Mouse (Mus musculus) embryonic facial prominence, embryonic 15.5 days (tissue): ENCODE measurements at regions not wholly inside any gene's neighbourhood (a gene's known extent, or its start where the extent isn't known, plus 50 kb on each side); places are given as distances from the start of the nearest gene placed in this dataset.

Experiments used
- ATAC-seq: fragments of 200-750 bp; cut with Nextera tagmentation; 2 replicates; pipeline ENCODE4 v1.8.0; 2017; ENCODE audit warnings: low read depth, moderate TSS enrichment; ENCODE audit not compliant: insufficient number of reproducible peaks, low FRiP score, low TSS enrichment
- H3K27ac ChIP-seq: fragments of 300-500 bp; sonication (generic); replicated peaks from 2 replicates; pipeline ENCODE4 v1.5.1; 2015; ENCODE audit warnings: mild to moderate bottlenecking, inconsistent platforms
- H3K27me3 ChIP-seq: fragments of 300-500 bp; sonication (generic); 2 replicates; pipeline ENCODE4 v1.6.1; 2015; ENCODE audit warnings: inconsistent platforms
- H3K36me3 ChIP-seq: fragments of 300-500 bp; sonication (generic); 2 replicates; pipeline ENCODE4 v1.6.1; 2015; ENCODE audit warnings: mild to moderate bottlenecking, inconsistent platforms
- H3K4me1 ChIP-seq: fragments of 300-500 bp; sonication (generic); 2 replicates; pipeline ENCODE4 v1.6.1; 2015; ENCODE audit warnings: inconsistent platforms
- H3K4me2 ChIP-seq: fragments of 300-500 bp; sonication (generic); replicated peaks from 2 replicates; pipeline ENCODE4 v1.6.1; 2015; ENCODE audit warnings: mild to moderate bottlenecking, inconsistent platforms
- H3K4me3 ChIP-seq: fragments of 300-500 bp; sonication (generic); replicated peaks from 2 replicates; pipeline ENCODE4 v1.5.1; 2015; ENCODE audit warnings: mild to moderate bottlenecking, inconsistent platforms
- H3K9ac ChIP-seq: fragments of 300-500 bp; sonication (generic); 2 replicates; pipeline ENCODE4 v1.6.1; 2015; ENCODE audit warnings: inconsistent platforms
- H3K9me3 ChIP-seq: fragments of 300-500 bp; sonication (generic); replicated peaks from 2 replicates; pipeline ENCODE4 v1.6.1; 2016; ENCODE audit warnings: inconsistent platforms
- WGBS: fragments of 180-500 bp; shearing (Covaris S2); methylation state at CpG from one replicate; pipeline ENCODE4 v1.1.7; 2015; 5-methylcytosine and 5-hydroxymethylcytosine counted together

- H3K36me3 ChIP-seq: no peaks in the 10 kb centered on the region
- H3K4me2 ChIP-seq: no peak overlapping the region
- H3K4me3 ChIP-seq: no peak overlapping the region
- H3K27me3 ChIP-seq: no peaks in the 10 kb centered on the region
- 71% methylated on average over 1 of the region's 1 CpGs for WGBS
- H3K9me3 ChIP-seq: no peaks in the 10 kb centered on the region
- H3K4me1 ChIP-seq: no peaks in the 10 kb centered on the region
- H3K27ac ChIP-seq: no peak overlapping the region
- ATAC-seq: no peak
- no peak overlapping the region for H3K9ac ChIP-seq
Measured at GRCm38 (mm10) chr4:31274131-31274530, 689.8 kb upstream of the Map3k7 start.

GRCm38 (mm10) chr4:31290301-31290975 is 673.5 kb upstream of the Map3k7 start:
- H3K27me3 ChIP-seq: no peaks in the 10 kb centered on the region
- H3K36me3 ChIP-seq: no peaks in the 10 kb centered on the region
- H3K9me3 ChIP-seq: no peaks in the 10 kb centered on the region
- H3K9ac ChIP-seq: no peak overlapping the region
- no peak overlapping the region for H3K27ac ChIP-seq
- H3K4me1 ChIP-seq: no peaks in the 10 kb centered on the region
- H3K4me2 ChIP-seq: no peak overlapping the region
- no peak overlapping the region for H3K4me3 ChIP-seq
- no peak for ATAC-seq
- 38% methylated on average over 5 of the region's 5 CpGs for WGBS

- Histone ChIP-seq H3K9me3 (no peaks in the 10 kb centered on the region), H3K4me3 (no peak overlapping the region), H3K36me3 (no peaks in the 10 kb centered on the region), H3K27ac (no peak overlapping the region), H3K9ac (no peak overlapping the region), H3K27me3 (no peaks in the 10 kb centered on the region), H3K4me1 (no peaks in the 10 kb centered on the region), H3K4me2 (no peak overlapping the region)
- ATAC-seq: no peak
- WGBS: 45% methylated on average over 2 of the region's 2 CpGs
Measured at GRCm38 (mm10) chr4:31293752-31294151, 670.1 kb upstream of the Map3k7 start.

- Histone ChIP-seq H3K9me3 (no peaks in the 10 kb centered on the region), H3K9ac (no peak overlapping the region)
- WGBS: 73% methylated on average over 3 of the region's 3 CpGs
Measured at GRCm38 (mm10) chr4:31297848-31298247, 666.0 kb upstream of the Map3k7 start.

GRCm38 (mm10) chr4:31319269-31319668 is 644.6 kb upstream of the Map3k7 start:
- no peak for ATAC-seq
- Histone ChIP-seq H3K27me3 (no peaks in the 10 kb centered on the region), H3K27ac (no peak overlapping the region), H3K36me3 (no peaks in the 10 kb centered on the region), H3K4me1 (no peaks in the 10 kb centered on the region), H3K4me2 (no peak overlapping the region), H3K9ac (no peak overlapping the region), H3K9me3 (no peaks in the 10 kb centered on the region), H3K4me3 (no peak overlapping the region)
- 22% methylated on average over 6 of the region's 6 CpGs for WGBS

More at GRCm38 (mm10) chr4:31297848-31298247, 666.0 kb upstream of the Map3k7 start:
- Histone ChIP-seq H3K27ac (no peak overlapping the region), H3K4me2 (no peak overlapping the region), H3K27me3 (no peaks in the 10 kb centered on the region), H3K36me3 (no peaks in the 10 kb centered on the region), H3K4me3 (no peak overlapping the region), H3K4me1 (no peaks in the 10 kb centered on the region)
- ATAC-seq: no peak

- no peaks in the 10 kb centered on the region for H3K36me3 ChIP-seq
- no peak for ATAC-seq
- 58% methylated on average over 8 of the region's 8 CpGs for WGBS
- H3K4me1 ChIP-seq: no peaks in the 10 kb centered on the region
- H3K27ac ChIP-seq: no peak overlapping the region
- no peak overlapping the region for H3K4me2 ChIP-seq
- H3K9me3 ChIP-seq: no peaks in the 10 kb centered on the region
- no peaks in the 10 kb centered on the region for H3K27me3 ChIP-seq
- no peak overlapping the region for H3K9ac ChIP-seq
- no peak overlapping the region for H3K4me3 ChIP-seq
Measured at GRCm38 (mm10) chr4:31320734-31321507, 643.0 kb upstream of the Map3k7 start.

- H3K27ac ChIP-seq: no peak overlapping the region
- H3K4me3 ChIP-seq: no peak overlapping the region
- 78% methylated on average over 3 of the region's 3 CpGs for WGBS
- H3K9me3 ChIP-seq: no peaks in the 10 kb centered on the region
- no peaks in the 10 kb centered on the region for H3K27me3 ChIP-seq
- no peak overlapping the region for H3K9ac ChIP-seq
- no peaks in the 10 kb centered on the region for H3K4me1 ChIP-seq
- no peak for ATAC-seq
- H3K36me3 ChIP-seq: no peaks in the 10 kb centered on the region
- H3K4me2 ChIP-seq: no peak overlapping the region
Measured at GRCm38 (mm10) chr4:31323816-31324215, 640.1 kb upstream of the Map3k7 start.

GRCm38 (mm10) chr4:31328798-31329197 is 635.1 kb upstream of the Map3k7 start:
- no peaks in the 10 kb centered on the region for H3K9me3 ChIP-seq
- no peaks in the 10 kb centered on the region for H3K36me3 ChIP-seq
- ATAC-seq: no peak
- H3K27ac ChIP-seq: no peak overlapping the region
- 32% methylated on average over 5 of the region's 5 CpGs for WGBS
- H3K4me1 ChIP-seq: no peaks in the 10 kb centered on the region
- H3K27me3 ChIP-seq: no peaks in the 10 kb centered on the region
- H3K9ac ChIP-seq: no peak overlapping the region
- no peak overlapping the region for H3K4me2 ChIP-seq
- no peak overlapping the region for H3K4me3 ChIP-seq

- Histone ChIP-seq H3K4me2 (no peak overlapping the region), H3K9ac (no peak overlapping the region), H3K27me3 (no peaks in the 10 kb centered on the region), H3K4me1 (no peaks in the 10 kb centered on the region), H3K36me3 (no peaks in the 10 kb centered on the region), H3K9me3 (no peaks in the 10 kb centered on the region), H3K4me3 (no peak overlapping the region), H3K27ac (no peak overlapping the region)
- ATAC-seq: no peak
Measured at GRCm38 (mm10) chr4:31331053-31331452, 632.8 kb upstream of the Map3k7 start.

GRCm38 (mm10) chr4:31335686-31336085 is 628.2 kb upstream of the Map3k7 start:
- H3K4me1 ChIP-seq: no peaks in the 10 kb centered on the region
- ATAC-seq: no peak
- no peaks in the 10 kb centered on the region for H3K36me3 ChIP-seq
- no peak overlapping the region for H3K4me3 ChIP-seq
- no peak overlapping the region for H3K9ac ChIP-seq
- H3K4me2 ChIP-seq: no peak overlapping the region
- H3K27ac ChIP-seq: no peak overlapping the region
- 67% methylated on average over 3 of the region's 3 CpGs for WGBS
- no peaks in the 10 kb centered on the region for H3K9me3 ChIP-seq
- no peaks in the 10 kb centered on the region for H3K27me3 ChIP-seq

- Histone ChIP-seq H3K9me3 (no peaks in the 10 kb centered on the region), H3K27me3 (no peaks in the 10 kb centered on the region), H3K9ac (no peak overlapping the region), H3K4me2 (no peak overlapping the region), H3K36me3 (no peaks in the 10 kb centered on the region), H3K27ac (no peak overlapping the region), H3K4me1 (no peaks in the 10 kb centered on the region), H3K4me3 (no peak overlapping the region)
- no peak for ATAC-seq
- WGBS: 41% methylated on average over 4 of the region's 4 CpGs
Measured at GRCm38 (mm10) chr4:31337980-31338379, 625.9 kb upstream of the Map3k7 start.
